Mouse (Mus musculus) megakaryocyte, embryonic 14.5 days (primary cell): ENCODE measurements at regions not wholly inside any gene's neighbourhood (a gene's known extent, or its start where the extent isn't known, plus 50 kb on each side); places are given as distances from the start of the nearest gene placed in this dataset.

Source experiments
- FLI1 ChIP-seq: IDR thresholded peaks from 2 replicates; pipeline ENCODE4 v1.6.1; 2012; ENCODE audit warnings: low read length, inconsistent platforms, mixed read lengths
- GATA1 ChIP-seq: IDR thresholded peaks from 3 replicates; pipeline ENCODE4 v1.6.1; 2012; ENCODE audit warnings: mixed read lengths, low read length, inconsistent platforms, borderline replicate concordance

- TF ChIP-seq GATA1 (no peak), FLI1 (no peak)
Measured at GRCm38 (mm10) chr8:126706247-126706646, 112.5 kb upstream of the Irf2bp2 start.
